Mouse (Mus musculus) central nervous system, embryonic 11.5 days (tissue): ENCODE results near the gene Hsdl2. TPM values are rescaled to one million over a fixed set of nuclear protein-coding genes. Genes with fewer than 3 reads are reported as not detected.

Experiments used
- polyA plus RNA-seq: library from polyadenylated mRNA; depleted of rRNA; stranded (reverse); fragments of >200 nt; gene quantifications from 2 replicates; pipeline ENCODE4 v1.2.3, GENCODE M21; 2012; rRNA removed

Gene Hsdl2
- 21.2 and 22.0 TPM in 2 replicates for polyA plus RNA-seq

GRCm38 (mm10) chr4:59581314-59582185 is at the start of gene Hsdl2:
Gene Hsdl2 (plus strand): TSS chr4:59581563.

DNA sequence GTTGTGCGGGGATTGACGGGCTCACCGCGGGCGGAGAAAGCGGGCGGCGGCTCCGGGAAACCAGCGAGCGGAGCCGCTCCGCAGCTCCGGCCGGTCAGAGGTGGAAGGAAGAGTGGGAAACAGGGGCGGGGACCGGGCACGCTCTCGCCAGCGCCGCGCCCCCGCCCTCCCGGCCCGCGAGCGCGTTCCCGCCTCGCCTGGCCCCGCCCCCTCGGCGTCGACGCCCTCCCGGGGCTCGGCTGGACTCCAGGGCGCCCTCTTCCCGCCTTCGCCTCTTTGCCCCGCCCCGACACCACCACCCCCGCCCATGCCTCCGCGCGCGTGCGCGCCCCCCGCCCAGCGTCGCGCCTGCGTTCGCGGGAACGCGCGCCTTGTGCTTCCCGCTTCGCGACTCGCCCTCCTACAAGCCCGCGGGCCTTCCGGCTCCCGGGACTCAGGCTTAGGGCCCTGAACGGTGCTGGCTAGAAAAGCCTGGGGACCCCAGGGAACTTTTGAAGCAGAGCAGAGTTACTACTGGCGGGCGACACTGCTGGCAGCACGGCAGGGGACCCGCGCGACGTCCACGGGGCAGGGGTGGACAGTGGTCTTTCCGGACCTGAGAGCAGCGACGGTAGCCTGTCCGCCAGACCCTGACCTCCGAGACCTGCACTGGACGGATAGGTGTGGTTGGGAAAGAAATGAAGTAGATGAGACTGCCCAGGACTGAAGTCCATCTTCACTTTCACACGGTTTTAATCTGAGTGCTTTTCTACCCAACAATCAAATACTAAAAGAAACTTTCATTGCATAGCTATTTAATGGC is 32.0 kb upstream of the Hsdl2 start, which contains the start of gene Ptbp3:
Gene Ptbp3 (minus strand): TSS at position 190 of the 802 bp plus-strand sequence.

GRCm38 (mm10) chr4:59625998-59626910 is 44.9 kb downstream of the Hsdl2 start, which contains the start of gene E130308A19Rik:
Gene E130308A19Rik (plus strand): TSS chr4:59626211.

Other genes starting within 250 kb of the Hsdl2 start
- 6.0 and 6.7 TPM in 2 replicates for gene Susd1, start 142.9 kb upstream of the Hsdl2 start, polyA plus RNA-seq
- gene Ptbp3, start 32.2 kb upstream of the Hsdl2 start, polyA plus RNA-seq: 13.0 and 32.3 TPM in 2 replicates
- 12.6 and 19.2 TPM in 2 replicates for gene E130308A19Rik, start 44.6 kb downstream of the Hsdl2 start, polyA plus RNA-seq
- gene Inip, start 220.0 kb downstream of the Hsdl2 start, polyA plus RNA-seq: 34.3 and 39.9 TPM in 2 replicates
- 8.8 and 8.9 TPM in 2 replicates for gene Snx30, start 224.3 kb downstream of the Hsdl2 start, polyA plus RNA-seq